Mouse (Mus musculus) layer of hippocampus, adult 8-10 months (tissue): ENCODE data around the gene Enho. TPM values are rescaled to one million over a fixed set of nuclear protein-coding genes. Genes with fewer than 3 reads are reported as not detected.
"Not testable (repeated sequence)": the region's sequence is repeated elsewhere in the genome, so short reads cannot be mapped to it uniquely, and the experiment has no call there.

Experiments used
- DNase-seq, 2 experiments: peaks; one replicate each; pipeline ENCODE4 v3.0.0; 2022; ENCODE audit warnings: low spot score in 2 of 2
- total RNA-seq, 4 experiments: library from RNA; stranded (reverse); gene quantifications; 2 replicates each; pipeline ENCODE4 v1.2.4; 2022

Enho gene
- total RNA-seq: 10 to 100 TPM; 51.7 to 56.4 (median 54.1) TPM

- peak; percentile 93 to 94 for DNase-seq
These were observed at the start of gene Enho for GRCm38 (mm10) chr4:41639913-41640507. Gene Enho, minus strand, starts transcription at chr4:41640324.

- DNase-seq: not testable (repeated sequence)
These were observed 48.4 kb upstream of the Enho start for GRCm38 (mm10) chr4:41688562-41688961.

- not testable (repeated sequence) for DNase-seq
These were observed 45.9 kb upstream of the Enho start for GRCm38 (mm10) chr4:41685882-41686492.

- DNase-seq: not testable (repeated sequence)
These were observed 44.9 kb upstream of the Enho start for GRCm38 (mm10) chr4:41684931-41685453.

- not testable (repeated sequence) for DNase-seq
These were observed 44.2 kb upstream of the Enho start for GRCm38 (mm10) chr4:41684131-41684930.

GRCm38 (mm10) chr4:41683303-41683702 lies 43.2 kb upstream of the Enho start:
- DNase-seq: not testable (repeated sequence)

- no peak for DNase-seq
These were observed 42.7 kb upstream of the Enho start for GRCm38 (mm10) chr4:41682789-41683188.

GRCm38 (mm10) chr4:41681947-41682346 lies 41.8 kb upstream of the Enho start:
- DNase-seq: no peak

- DNase-seq: peak; percentile 60 to 70
These were observed 41.1 kb upstream of the Enho start for GRCm38 (mm10) chr4:41681176-41681575.

GRCm38 (mm10) chr4:41679291-41679690 lies 39.2 kb upstream of the Enho start:
- DNase-seq: no peak

GRCm38 (mm10) chr4:41678863-41679262 lies 38.7 kb upstream of the Enho start:
- no peak for DNase-seq

GRCm38 (mm10) chr4:41677006-41677629 lies 37.0 kb upstream of the Enho start:
- DNase-seq: no peak

- DNase-seq: no peak
These were observed 36.3 kb upstream of the Enho start for GRCm38 (mm10) chr4:41676248-41677005.

- no peak for DNase-seq
These were observed 33.1 kb upstream of the Enho start for GRCm38 (mm10) chr4:41673186-41673585.

- DNase-seq: no peak
These were observed 32.4 kb upstream of the Enho start for GRCm38 (mm10) chr4:41672522-41672963.

- DNase-seq: no peak
These were observed 31.9 kb upstream of the Enho start for GRCm38 (mm10) chr4:41671963-41672480.

GRCm38 (mm10) chr4:41671500-41671899 lies 31.4 kb upstream of the Enho start:
- no peak for DNase-seq

- no peak for DNase-seq
These were observed 30.7 kb upstream of the Enho start for GRCm38 (mm10) chr4:41670836-41671235.

- no peak for DNase-seq
These were observed 26.5 kb upstream of the Enho start for GRCm38 (mm10) chr4:41666646-41667045.

GRCm38 (mm10) chr4:41665009-41665675 lies 25.0 kb upstream of the Enho start:
- DNase-seq: no peak
